Mouse (Mus musculus): ENCODE measurements at regions not wholly inside any gene's neighbourhood (a gene's known extent, or its start where the extent isn't known, plus 50 kb on each side); places are given as distances from the start of the nearest gene placed in this dataset.

GRCm38 (mm10) chr5:85954526-85954925 is 110.9 kb downstream of the Cenpc1 start:
- no peak for ATAC-seq (ENCODE audit: low FRiP score)
- Histone ChIP-seq H3K9ac (replicated peaks) (no peak overlapping the region), H3K27me3 (replicated peaks) (no peaks in the 10 kb centered on the region), H3K4me1 (no peaks in the 10 kb centered on the region), H3K9me3 (replicated peaks) (no peaks in the 10 kb centered on the region), H3K4me3 (replicated peaks) (no peak overlapping the region), H3K27ac (replicated peaks) (no peak overlapping the region), H3K4me2 (no peak overlapping the region), H3K36me3 (no peaks in the 10 kb centered on the region)

GRCm38 (mm10) chr5:85936667-85937314 is 128.6 kb downstream of the Cenpc1 start:
- Histone ChIP-seq H3K4me1 (no peaks in the 10 kb centered on the region), H3K9ac (replicated peaks) (no peak overlapping the region), H3K9me3 (replicated peaks) (no peaks in the 10 kb centered on the region), H3K36me3 (no peaks in the 10 kb centered on the region), H3K27ac (replicated peaks) (no peak overlapping the region), H3K27me3 (replicated peaks) (no peaks in the 10 kb centered on the region), H3K4me3 (replicated peaks) (no peak overlapping the region), H3K4me2 (0 out of 2 replicates have a peak overlapping the region, but pooled peaks have one; percentile 1)
- WGBS = 40% methylated on average over 8 of the region's 8 CpGs
- no peak for ATAC-seq (ENCODE audit: low FRiP score)

GRCm38 (mm10) chr5:85918288-85918687 is 147.1 kb downstream of the Cenpc1 start:
- H3K9ac ChIP-seq (replicated peaks) = no peak overlapping the region
- WGBS = 89% methylated on average over 2 of the region's 2 CpGs
- no peaks in the 10 kb centered on the region for H3K9me3 ChIP-seq (replicated peaks)
- H3K27me3 ChIP-seq (replicated peaks) = no peaks in the 10 kb centered on the region
- H3K27ac ChIP-seq (replicated peaks) = no peak overlapping the region
- H3K4me2 ChIP-seq = no peak overlapping the region
- no peak for ATAC-seq (ENCODE audit: low FRiP score)
- no peak overlapping the region for H3K4me3 ChIP-seq (replicated peaks)
- H3K36me3 ChIP-seq = no peaks in the 10 kb centered on the region
- no peaks in the 10 kb centered on the region for H3K4me1 ChIP-seq

GRCm38 (mm10) chr5:85915000-85915399 is 150.4 kb downstream of the Cenpc1 start:
- Histone ChIP-seq H3K9me3 (replicated peaks) (no peaks in the 10 kb centered on the region), H3K27me3 (replicated peaks) (no peaks in the 10 kb centered on the region), H3K27ac (replicated peaks) (no peak overlapping the region), H3K36me3 (no peaks in the 10 kb centered on the region), H3K4me1 (no peaks in the 10 kb centered on the region), H3K4me2 (no peak overlapping the region), H3K9ac (replicated peaks) (no peak overlapping the region), H3K4me3 (replicated peaks) (no peak overlapping the region)
- 81% methylated on average over 4 of the region's 4 CpGs for WGBS
- ATAC-seq (ENCODE audit: low FRiP score) = no peak

DNA sequence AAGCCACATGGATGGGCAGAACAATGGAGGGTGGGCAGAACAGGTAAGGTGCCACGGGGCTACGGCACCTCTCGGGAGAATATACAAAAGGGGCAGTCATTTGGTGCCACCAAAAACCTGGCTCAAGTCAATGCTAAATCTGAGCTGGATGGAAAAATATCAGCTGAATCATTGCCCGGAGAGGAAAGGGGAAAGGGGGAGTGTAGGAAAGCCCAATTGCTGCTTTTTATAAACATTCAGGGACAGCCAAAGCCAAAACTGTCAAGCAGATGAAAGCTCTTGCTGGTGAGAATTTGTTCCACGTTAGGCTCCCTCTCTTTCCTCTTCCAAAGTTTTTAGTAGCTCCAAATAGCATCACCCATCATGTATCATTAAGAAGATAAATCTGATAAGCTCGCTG is 168.9 kb downstream of the Cenpc1 start:
- Histone ChIP-seq H3K27me3 (replicated peaks) (no peaks in the 10 kb centered on the region), H3K4me3 (replicated peaks) (no peak overlapping the region), H3K4me1 (no peaks in the 10 kb centered on the region), H3K9ac (replicated peaks) (no peak overlapping the region), H3K36me3 (no peaks in the 10 kb centered on the region), H3K4me2 (no peak overlapping the region), H3K9me3 (replicated peaks) (no peaks in the 10 kb centered on the region), H3K27ac (replicated peaks) (no peak overlapping the region)
- ATAC-seq (ENCODE audit: low FRiP score) = no peak
- WGBS = 84% methylated on average over 6 of the region's 6 CpGs

DNA sequence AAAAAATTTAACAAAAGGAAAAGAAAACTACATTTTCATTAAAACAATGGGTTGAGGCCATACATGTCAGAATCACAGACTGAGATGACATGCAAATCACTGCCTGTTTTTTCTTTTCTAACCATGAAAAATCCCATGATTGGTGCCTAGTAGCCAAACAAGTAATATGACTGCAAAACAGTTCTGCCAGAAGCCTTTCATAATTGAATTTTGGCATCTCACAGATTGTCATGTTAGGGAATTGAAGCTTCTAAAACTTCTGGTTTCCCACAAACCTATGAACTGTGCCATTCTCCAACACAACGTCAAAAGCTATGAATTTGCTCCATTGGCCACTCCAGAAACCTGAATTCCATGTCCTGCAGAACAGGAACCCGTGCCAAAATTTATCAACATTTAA is 169.6 kb downstream of the Cenpc1 start:
- Histone ChIP-seq H3K9me3 (replicated peaks) (no peaks in the 10 kb centered on the region), H3K4me1 (no peaks in the 10 kb centered on the region), H3K4me3 (replicated peaks) (no peak overlapping the region), H3K27ac (replicated peaks) (no peak overlapping the region), H3K4me2 (no peak overlapping the region), H3K9ac (replicated peaks) (no peak overlapping the region), H3K27me3 (replicated peaks) (no peaks in the 10 kb centered on the region), H3K36me3 (no peaks in the 10 kb centered on the region)
- whole genome bisulfite sequencing = 75% methylated on average over 2 of the region's 2 CpGs
- no peak for ATAC-seq (ENCODE audit: low FRiP score)

- no peak overlapping the region for H3K9ac ChIP-seq (replicated peaks)
- WGBS = 42% methylated on average over 8 of the region's 8 CpGs
- no peaks in the 10 kb centered on the region for H3K36me3 ChIP-seq
- H3K27me3 ChIP-seq (replicated peaks) = no peaks in the 10 kb centered on the region
- H3K27ac ChIP-seq (replicated peaks) = 0 out of 2 replicates have a peak overlapping the region, but pooled peaks have one; percentile 45
- peak overlapping the region; percentile 40 for H3K4me2 ChIP-seq
- H3K4me1 ChIP-seq = no peaks in the 10 kb centered on the region
- 0 out of 2 replicates have a peak overlapping the region, but pooled peaks have one; percentile 8 for H3K4me3 ChIP-seq (replicated peaks)
- H3K9me3 ChIP-seq (replicated peaks) = no peaks in the 10 kb centered on the region
- peak; percentile 81 for ATAC-seq (ENCODE audit: low FRiP score)
Measured at GRCm38 (mm10) chr5:85870311-85870710, 195.1 kb downstream of the Cenpc1 start.

GRCm38 (mm10) chr5:85832556-85832955 is 232.8 kb downstream of the Cenpc1 start:
- H3K27ac ChIP-seq (replicated peaks) = no peak overlapping the region
- H3K9ac ChIP-seq (replicated peaks) = no peak overlapping the region
- no peaks in the 10 kb centered on the region for H3K4me1 ChIP-seq
- ATAC-seq (ENCODE audit: low FRiP score) = no peak
- no peaks in the 10 kb centered on the region for H3K27me3 ChIP-seq (replicated peaks)
- no peak overlapping the region for H3K4me3 ChIP-seq (replicated peaks)
- no peak overlapping the region for H3K4me2 ChIP-seq
- 80% methylated on average over 2 of the region's 2 CpGs for WGBS
- H3K9me3 ChIP-seq (replicated peaks) = no peaks in the 10 kb centered on the region
- H3K36me3 ChIP-seq = no peaks in the 10 kb centered on the region

GRCm38 (mm10) chr5:85795531-85796197 is 269.7 kb downstream of the Cenpc1 start:
- Histone ChIP-seq H3K9me3 (replicated peaks) (no peaks in the 10 kb centered on the region), H3K4me2 (no peak overlapping the region), H3K4me3 (replicated peaks) (no peak overlapping the region), H3K27ac (replicated peaks) (no peak overlapping the region), H3K4me1 (no peaks in the 10 kb centered on the region), H3K27me3 (replicated peaks) (no peaks in the 10 kb centered on the region), H3K9ac (replicated peaks) (no peak overlapping the region), H3K36me3 (no peaks in the 10 kb centered on the region)
- 67% methylated on average over 14 of the region's 14 CpGs for WGBS
- no peak for ATAC-seq (ENCODE audit: low FRiP score)

DNA sequence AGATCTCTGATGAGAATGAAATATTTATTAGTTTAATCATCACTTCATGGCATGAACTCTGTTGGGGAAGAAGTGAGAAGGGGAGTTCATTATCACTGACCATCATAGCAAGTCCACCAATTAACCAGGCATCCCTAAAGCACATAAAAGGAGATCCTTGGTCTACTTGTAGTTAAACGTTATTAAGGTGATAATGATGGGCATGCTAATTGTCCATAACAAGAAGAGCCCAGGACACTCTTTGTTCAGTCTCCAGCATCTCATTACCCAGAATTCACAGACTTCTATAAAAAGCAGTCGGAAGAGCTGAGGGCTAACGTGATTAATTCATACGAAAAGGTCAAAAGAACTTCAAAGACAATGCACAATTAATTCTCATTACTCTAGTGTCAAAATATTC is 272.2 kb downstream of the Cenpc1 start:
- Histone ChIP-seq H3K36me3 (no peaks in the 10 kb centered on the region), H3K4me3 (replicated peaks) (no peak overlapping the region), H3K4me2 (no peak overlapping the region), H3K9me3 (replicated peaks) (no peaks in the 10 kb centered on the region), H3K4me1 (no peaks in the 10 kb centered on the region), H3K27me3 (replicated peaks) (no peaks in the 10 kb centered on the region), H3K27ac (replicated peaks) (no peak overlapping the region), H3K9ac (replicated peaks) (no peak overlapping the region)
- 61% methylated on average over 4 of the region's 4 CpGs for WGBS
- no peak for ATAC-seq (ENCODE audit: low FRiP score)

DNA sequence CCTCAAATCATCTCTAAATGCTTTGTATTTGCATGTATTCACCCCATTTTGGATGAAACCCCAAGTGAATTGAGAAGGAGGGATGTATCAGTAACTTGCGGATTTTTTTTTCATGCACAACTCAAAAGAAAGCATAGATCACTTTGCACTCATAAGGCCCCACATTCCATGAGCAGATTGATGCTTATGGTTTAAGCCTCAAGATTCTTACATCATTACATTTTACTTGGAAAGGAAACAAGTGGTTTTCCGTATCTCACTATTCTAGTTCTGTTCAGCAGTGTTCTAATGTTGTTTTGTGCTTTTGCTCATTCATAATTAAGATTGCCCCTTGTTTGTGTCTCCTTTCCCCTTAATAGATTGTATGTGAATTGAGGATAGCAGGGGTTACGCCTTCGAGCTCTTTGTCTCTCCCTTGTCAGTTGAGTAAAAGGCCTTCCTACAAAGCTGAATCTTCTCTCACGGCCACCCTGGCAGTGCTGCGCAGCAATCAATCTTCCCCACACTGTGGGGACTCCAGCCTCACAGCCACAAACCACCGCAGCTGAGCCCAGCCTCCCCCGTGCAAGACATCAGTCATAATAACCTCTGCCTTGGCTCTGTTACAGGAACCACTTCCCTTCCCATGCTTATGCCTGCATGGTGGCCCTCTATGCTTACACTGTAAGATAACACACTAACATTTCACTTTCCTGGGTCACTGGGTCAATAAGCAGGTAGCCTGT is 284.5 kb downstream of the Cenpc1 start:
- Histone ChIP-seq H3K27me3 (replicated peaks) (no peaks in the 10 kb centered on the region), H3K36me3 (no peaks in the 10 kb centered on the region), H3K9ac (replicated peaks) (no peak overlapping the region), H3K27ac (replicated peaks) (0 out of 2 replicates have a peak overlapping the region, but pooled peaks have one; percentile 18), H3K4me3 (replicated peaks) (no peak overlapping the region), H3K4me1 (peaks cover 13% of the 10 kb centered on the region), H3K4me2 (no peak overlapping the region), H3K9me3 (replicated peaks) (no peaks in the 10 kb centered on the region)
- WGBS = 16% methylated on average over 8 of the region's 8 CpGs
- peak; percentile 84 for ATAC-seq (ENCODE audit: low FRiP score)

- no peak overlapping the region for H3K9ac ChIP-seq (replicated peaks)
- no peak overlapping the region for H3K27ac ChIP-seq (replicated peaks)
- H3K9me3 ChIP-seq (replicated peaks) = no peaks in the 10 kb centered on the region
- ATAC-seq (ENCODE audit: low FRiP score) = no peak
- H3K36me3 ChIP-seq = no peaks in the 10 kb centered on the region
- peaks cover 13% of the 10 kb centered on the region for H3K4me1 ChIP-seq
- H3K27me3 ChIP-seq (replicated peaks) = no peaks in the 10 kb centered on the region
- H3K4me2 ChIP-seq = no peak overlapping the region
- H3K4me3 ChIP-seq (replicated peaks) = no peak overlapping the region
- 36% methylated on average over 5 of the region's 5 CpGs for WGBS
Measured at GRCm38 (mm10) chr5:85780017-85780416, 285.4 kb downstream of the Cenpc1 start.

All from neural tube, embryonic 15.5 days (tissue).